Mouse (Mus musculus): ENCODE measurements at regions not wholly inside any gene's neighbourhood (a gene's known extent, or its start where the extent isn't known, plus 50 kb on each side); places are given as distances from the start of the nearest gene placed in this dataset.
A peak's percentile ranks its signal among the peaks of the same experiment; 100 is the strongest.

GRCm38 (mm10) chr15:41154551-41155151, 1020.5 kb downstream of the 9330182O14Rik start:
- peaks cover 16% of the 10 kb centered on the region for H3K4me1 ChIP-seq (replicated peaks)
- no peaks in the 10 kb centered on the region for H3K27me3 ChIP-seq
- ATAC-seq (ENCODE audit: low read depth): peak; percentile 7
- WGBS: 36% methylated on average over 7 of the region's 7 CpGs
- no peaks in the 10 kb centered on the region for H3K9me3 ChIP-seq
- peak overlapping the region; percentile 59 for H3K4me2 ChIP-seq
- peak overlapping the region; percentile 29 for H3K4me3 ChIP-seq
- H3K27ac ChIP-seq (replicated peaks): no peak overlapping the region; the same call in 1 of the 2 replicates
- H3K9ac ChIP-seq: peak overlapping the region; percentile 57
- H3K36me3 ChIP-seq: no peaks in the 10 kb centered on the region

- WGBS: 10% methylated on average over 16 of the region's 16 CpGs
Measured at GRCm38 (mm10) chr15:41155169-41155638, 1021.0 kb downstream of the 9330182O14Rik start.

GRCm38 (mm10) chr15:41157802-41158201, 1023.6 kb downstream of the 9330182O14Rik start:
- no peak for ATAC-seq (ENCODE audit: low read depth)
- Histone ChIP-seq H3K36me3 (no peaks in the 10 kb centered on the region), H3K27me3 (no peaks in the 10 kb centered on the region), H3K9ac (no peak overlapping the region), H3K4me2 (no peak overlapping the region), H3K27ac (replicated peaks) (no peak overlapping the region), H3K4me3 (no peak overlapping the region), H3K9me3 (no peaks in the 10 kb centered on the region), H3K4me1 (replicated peaks) (peaks cover 16% of the 10 kb centered on the region)

More at GRCm38 (mm10) chr15:41155169-41155638, 1021.0 kb downstream of the 9330182O14Rik start:
- Histone ChIP-seq H3K27me3 (no peaks in the 10 kb centered on the region), H3K4me3 (peak overlapping the region; percentile 29), H3K27ac (replicated peaks) (no peak overlapping the region; the same call in 1 of the 2 replicates), H3K4me2 (peak overlapping the region; percentile 59), H3K9ac (peak overlapping the region; percentile 57), H3K36me3 (no peaks in the 10 kb centered on the region), H3K4me1 (replicated peaks) (peaks cover 16% of the 10 kb centered on the region), H3K9me3 (no peaks in the 10 kb centered on the region)
- peak; percentile 76 for ATAC-seq (ENCODE audit: low read depth)

GRCm38 (mm10) chr15:41162268-41162667, 1028.1 kb downstream of the 9330182O14Rik start:
- H3K27ac ChIP-seq (replicated peaks): no peak overlapping the region
- WGBS: 45% methylated on average over 8 of the region's 8 CpGs

GRCm38 (mm10) chr15:41162793-41163192, 1028.6 kb downstream of the 9330182O14Rik start:
- no peaks in the 10 kb centered on the region for H3K9me3 ChIP-seq
- peaks cover 4% of the 10 kb centered on the region; the same call in 1 of the 2 replicates for H3K4me1 ChIP-seq (replicated peaks)
- no peaks in the 10 kb centered on the region for H3K27me3 ChIP-seq
- H3K36me3 ChIP-seq: no peaks in the 10 kb centered on the region
- H3K4me2 ChIP-seq: no peak overlapping the region
- H3K4me3 ChIP-seq: no peak overlapping the region
- WGBS: 3% methylated on average over 8 of the region's 8 CpGs
- no peak overlapping the region for H3K27ac ChIP-seq (replicated peaks)
- H3K9ac ChIP-seq: no peak overlapping the region
- peak; percentile 69; the same call in 1 of the 2 replicates for ATAC-seq (ENCODE audit: low read depth)

More at GRCm38 (mm10) chr15:41162268-41162667, 1028.1 kb downstream of the 9330182O14Rik start:
- H3K4me2 ChIP-seq: 0 out of 2 replicates have a peak overlapping the region, but pooled peaks have one; percentile 0
- no peak overlapping the region for H3K9ac ChIP-seq
- H3K9me3 ChIP-seq: no peaks in the 10 kb centered on the region
- H3K4me3 ChIP-seq: no peak overlapping the region
- H3K27me3 ChIP-seq: no peaks in the 10 kb centered on the region
- no peak for ATAC-seq (ENCODE audit: low read depth)
- no peaks in the 10 kb centered on the region for H3K36me3 ChIP-seq
- peaks cover 4% of the 10 kb centered on the region; the same call in 1 of the 2 replicates for H3K4me1 ChIP-seq (replicated peaks)

- ATAC-seq (ENCODE audit: low read depth): peak; percentile 72
- no peaks in the 10 kb centered on the region for H3K27me3 ChIP-seq
- no peaks in the 10 kb centered on the region for H3K36me3 ChIP-seq
- no peak overlapping the region for H3K27ac ChIP-seq (replicated peaks)
- 18% methylated on average over 8 of the region's 8 CpGs for WGBS
- H3K9ac ChIP-seq: no peak overlapping the region
- H3K4me2 ChIP-seq: peak overlapping the region; percentile 48
- peaks cover 4% of the 10 kb centered on the region; the same call in 1 of the 2 replicates for H3K4me1 ChIP-seq (replicated peaks)
- H3K9me3 ChIP-seq: no peaks in the 10 kb centered on the region
- peak overlapping the region; percentile 24 for H3K4me3 ChIP-seq
Measured at GRCm38 (mm10) chr15:41163643-41164358, 1029.6 kb downstream of the 9330182O14Rik start.

- Histone ChIP-seq H3K27ac (replicated peaks) (no peak overlapping the region), H3K4me3 (no peak overlapping the region), H3K9me3 (no peaks in the 10 kb centered on the region), H3K27me3 (no peaks in the 10 kb centered on the region), H3K9ac (no peak overlapping the region), H3K36me3 (no peaks in the 10 kb centered on the region), H3K4me1 (replicated peaks) (peaks cover 4% of the 10 kb centered on the region; the same call in 1 of the 2 replicates), H3K4me2 (no peak overlapping the region)
- ATAC-seq (ENCODE audit: low read depth): no peak
- 87% methylated on average over 3 of the region's 3 CpGs for WGBS
Measured at GRCm38 (mm10) chr15:41165534-41165933, 1031.4 kb downstream of the 9330182O14Rik start.

- no peaks in the 10 kb centered on the region for H3K4me1 ChIP-seq (replicated peaks)
- no peak overlapping the region for H3K4me3 ChIP-seq
- no peak for ATAC-seq (ENCODE audit: low read depth)
- no peak overlapping the region for H3K4me2 ChIP-seq
- H3K9ac ChIP-seq: no peak overlapping the region
- H3K36me3 ChIP-seq: no peaks in the 10 kb centered on the region
- WGBS: 80% methylated on average over 5 of the region's 5 CpGs
- H3K27me3 ChIP-seq: no peaks in the 10 kb centered on the region
- no peaks in the 10 kb centered on the region for H3K9me3 ChIP-seq
- H3K27ac ChIP-seq (replicated peaks): no peak overlapping the region
Measured at GRCm38 (mm10) chr15:41190792-41191191, 1056.6 kb downstream of the 9330182O14Rik start.

GRCm38 (mm10) chr15:41193240-41193639, 1059.1 kb downstream of the 9330182O14Rik start:
- Histone ChIP-seq H3K36me3 (no peaks in the 10 kb centered on the region), H3K4me1 (replicated peaks) (no peaks in the 10 kb centered on the region), H3K9me3 (no peaks in the 10 kb centered on the region), H3K27me3 (no peaks in the 10 kb centered on the region), H3K9ac (no peak overlapping the region), H3K4me3 (no peak overlapping the region), H3K27ac (replicated peaks) (no peak overlapping the region), H3K4me2 (no peak overlapping the region)
- 35% methylated on average over 3 of the region's 3 CpGs for WGBS
- peak; percentile 63; the same call in 1 of the 2 replicates for ATAC-seq (ENCODE audit: low read depth)

GRCm38 (mm10) chr15:41223801-41224200, 1089.6 kb downstream of the 9330182O14Rik start:
- Histone ChIP-seq H3K4me2 (no peak overlapping the region), H3K27ac (replicated peaks) (no peak overlapping the region), H3K9ac (no peak overlapping the region), H3K27me3 (no peaks in the 10 kb centered on the region), H3K4me1 (replicated peaks) (no peaks in the 10 kb centered on the region), H3K36me3 (no peaks in the 10 kb centered on the region), H3K9me3 (no peaks in the 10 kb centered on the region), H3K4me3 (no peak overlapping the region)
- ATAC-seq (ENCODE audit: low read depth): no peak
- 76% methylated on average over 1 of the region's 1 CpGs for WGBS

GRCm38 (mm10) chr15:41232406-41233060, 1098.4 kb downstream of the 9330182O14Rik start:
- Histone ChIP-seq H3K4me2 (no peak overlapping the region), H3K9me3 (no peaks in the 10 kb centered on the region), H3K4me1 (replicated peaks) (no peaks in the 10 kb centered on the region), H3K9ac (no peak overlapping the region), H3K27me3 (no peaks in the 10 kb centered on the region), H3K36me3 (no peaks in the 10 kb centered on the region), H3K4me3 (no peak overlapping the region), H3K27ac (replicated peaks) (no peak overlapping the region)
- ATAC-seq (ENCODE audit: low read depth): no peak
- WGBS: 22% methylated on average over 2 of the region's 2 CpGs
